Mouse (Mus musculus) hindbrain, postnatal 0 days (tissue): Measurements from ENCODE around the gene Prokr1. TPM values are rescaled to one million over a fixed set of nuclear protein-coding genes. Genes with fewer than 3 reads are reported as not detected.

Experiments used
- ATAC-seq: fragments of 200-750 bp; cut with Nextera tagmentation; 2 replicates; pipeline ENCODE4 v1.8.0; 2017; ENCODE audit warnings: mild to moderate bottlenecking, moderate TSS enrichment, moderate library complexity
- DNase-seq: peaks from one replicate; pipeline ENCODE4 v3.0.0-alpha.2; 2015; ENCODE audit warnings: low spot score
- H3K27ac ChIP-seq: fragments of 300-500 bp; sonication (generic); 2 replicates; pipeline ENCODE4 v1.5.1; 2014; ENCODE audit warnings: mild to moderate bottlenecking
- H3K27me3 ChIP-seq: fragments of 300-500 bp; sonication (generic); 2 replicates; pipeline ENCODE4 v1.6.1; 2014; ENCODE audit warnings: low read length, mixed read lengths; ENCODE audit not compliant: insufficient read depth
- H3K36me3 ChIP-seq: fragments of 300-500 bp; sonication (generic); 2 replicates; pipeline ENCODE4 v1.6.1; 2014; ENCODE audit warnings: low read length, mixed read lengths; ENCODE audit not compliant: insufficient read depth
- H3K4me1 ChIP-seq: fragments of 300-500 bp; sonication (generic); 2 replicates; pipeline ENCODE4 v1.6.1; 2014; ENCODE audit warnings: antibody characterized with exemption, low read length, mixed read lengths; ENCODE audit not compliant: insufficient read depth
- H3K4me2 ChIP-seq: fragments of 300-500 bp; sonication (generic); 2 replicates; pipeline ENCODE4 v1.6.1; 2014; ENCODE audit warnings: low read depth, mild to moderate bottlenecking, low read length, moderate library complexity, mixed read lengths
- H3K4me3 ChIP-seq: fragments of 300-500 bp; sonication (generic); 2 replicates; pipeline ENCODE4 v1.5.1; 2014; ENCODE audit warnings: low read length
- H3K9ac ChIP-seq: fragments of 300-500 bp; sonication (generic); replicated peaks from 2 replicates; pipeline ENCODE4 v1.6.1; 2014; ENCODE audit warnings: mild to moderate bottlenecking, low read length, moderate library complexity, mixed read lengths
- H3K9me3 ChIP-seq: fragments of 300-500 bp; sonication (generic); 2 replicates; pipeline ENCODE4 v1.6.1; 2016; ENCODE audit warnings: low read length, mixed read lengths
- CTCF ChIP-seq: IDR thresholded peaks from 2 replicates; pipeline ENCODE4 v1.5.1; 2016; ENCODE audit warnings: antibody characterized with exemption, control low read depth, low read depth
- WGBS: fragments of 180-500 bp; shearing (Covaris S2); extraction: QIAGEN DNeasy Blood & Tissue Kit; methylation state at CpG from one replicate; pipeline ENCODE4 v1.1.7; 2014; 5-methylcytosine and 5-hydroxymethylcytosine counted together
- polyA plus RNA-seq: library from polyadenylated mRNA; unstranded; fragments of >200 nt; fragmentation: Nextera tagmentation; extraction: Ambion mirVana; gene quantifications from 2 replicates; pipeline ENCODE4 v1.2.1, GENCODE M21; 2015
- total RNA-seq: library from RNA; depleted of rRNA; stranded (reverse); fragments of >200 nt; gene quantifications from 2 replicates; pipeline ENCODE4 v1.2.3, GENCODE M21; 2014

Prokr1 gene
- total and polyA plus RNA-seq, 2 experiments from 2014 or later = 1.0 to 4.5 TPM

DNA sequence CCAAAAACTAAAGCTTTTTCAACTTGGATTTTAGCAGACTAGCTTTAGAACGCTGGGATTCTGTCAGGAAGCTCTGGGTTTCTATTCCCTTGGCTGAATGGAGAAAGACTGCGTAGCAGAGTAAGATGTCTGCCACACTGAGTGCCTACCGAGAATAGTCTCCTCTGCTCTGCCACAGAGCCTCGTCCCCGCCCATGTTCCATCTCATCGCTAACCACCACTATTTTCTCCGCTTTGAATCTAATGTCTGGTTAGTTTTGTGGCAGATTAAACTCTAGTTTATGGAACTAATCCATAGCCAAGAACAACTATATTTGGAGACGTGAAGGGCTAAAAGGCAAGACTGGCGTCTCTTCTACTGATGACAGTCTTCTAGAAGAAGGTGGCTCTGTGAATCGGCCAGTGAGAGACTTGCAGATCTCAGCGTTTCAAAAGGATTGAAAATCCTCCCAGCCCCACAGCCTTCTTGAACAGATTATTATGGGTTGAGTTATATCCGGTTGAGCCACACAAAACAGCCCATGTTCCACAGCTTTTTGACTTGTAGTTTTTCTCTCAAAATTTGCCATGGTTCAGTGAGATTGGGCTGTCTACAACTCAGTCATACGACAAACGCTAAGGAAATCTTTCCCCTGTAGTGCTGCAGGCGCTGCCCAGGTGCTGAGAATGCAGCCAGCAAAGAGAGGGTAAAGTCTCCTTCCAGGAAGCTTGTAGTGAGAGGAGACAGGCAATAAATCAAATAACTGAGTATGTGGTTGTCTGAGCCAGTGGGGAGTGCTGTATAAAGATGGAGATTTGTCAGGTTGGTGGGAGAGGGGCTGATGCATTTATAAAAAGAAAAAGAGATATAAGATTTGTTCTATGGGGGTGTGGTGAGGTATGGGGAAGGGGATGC is 51.9 kb downstream of the Prokr1 start:
- TF ChIP-seq CTCF = no peak
- 75% methylated on average over 15 of the region's 15 CpGs for WGBS

DNA sequence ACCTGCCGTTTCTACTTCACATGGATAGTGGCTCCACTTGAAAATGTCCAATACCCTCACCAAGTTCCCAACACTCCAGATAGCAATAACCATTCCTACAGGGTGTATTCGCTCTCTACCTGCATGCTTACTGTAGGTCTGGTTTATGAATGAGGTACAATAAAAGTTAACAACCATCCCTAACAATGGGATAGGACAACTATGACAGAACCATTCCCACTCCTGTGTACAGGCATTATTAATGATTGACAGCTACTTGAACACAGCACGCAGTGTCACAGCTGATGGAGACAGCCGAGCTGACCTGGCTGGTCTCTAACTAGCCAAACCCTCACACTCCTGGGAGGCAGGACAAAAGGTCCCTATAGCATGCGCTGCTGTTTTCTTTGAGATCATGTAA is 52.9 kb downstream of the Prokr1 start:
- Histone ChIP-seq H3K36me3 (no peaks in the 10 kb centered on the region), H3K9ac (no peak overlapping the region), H3K4me3 (no peak overlapping the region), H3K27me3 (no peaks in the 10 kb centered on the region), H3K9me3 (no peaks in the 10 kb centered on the region), H3K4me1 (no peaks in the 10 kb centered on the region), H3K4me2 (no peak overlapping the region), H3K27ac (no peak overlapping the region)
- no peak for ATAC-seq
- WGBS = 75% methylated on average over 5 of the region's 5 CpGs
- DNase-seq = no peak
- TF ChIP-seq CTCF = no peak

More for the DNA sequence above, 51.9 kb downstream of the Prokr1 start:
- Histone ChIP-seq H3K9ac (no peak overlapping the region), H3K4me3 (no peak overlapping the region), H3K9me3 (no peaks in the 10 kb centered on the region), H3K27me3 (no peaks in the 10 kb centered on the region), H3K27ac (no peak overlapping the region), H3K4me1 (no peaks in the 10 kb centered on the region), H3K36me3 (no peaks in the 10 kb centered on the region), H3K4me2 (no peak overlapping the region)
- DNase-seq (no peak), ATAC-seq (no peak)

DNA sequence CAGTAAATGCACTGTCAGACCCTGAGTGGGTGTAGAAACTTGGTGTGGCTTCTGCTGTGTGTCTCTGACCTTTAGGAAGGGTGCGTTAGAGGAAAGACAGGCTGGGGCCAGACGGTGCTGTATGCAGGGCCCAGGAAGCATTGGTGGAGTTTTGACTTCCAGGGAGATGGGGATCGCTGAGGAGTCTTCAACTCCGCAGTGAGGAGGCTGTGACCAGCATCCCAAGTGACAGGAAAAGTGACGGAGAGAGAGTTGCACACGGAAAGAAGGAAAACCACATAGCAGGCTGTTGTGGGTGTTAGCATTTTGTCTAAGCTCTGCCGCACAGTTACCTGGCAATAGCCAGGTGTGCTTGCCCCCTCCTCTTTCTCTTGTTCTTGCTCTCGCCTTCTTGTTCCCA is 54.3 kb downstream of the Prokr1 start:
- no peak overlapping the region for H3K4me3 ChIP-seq
- no peaks in the 10 kb centered on the region for H3K36me3 ChIP-seq
- no peak for TF ChIP-seq CTCF
- no peak overlapping the region for H3K9ac ChIP-seq
- no peaks in the 10 kb centered on the region for H3K27me3 ChIP-seq
- ATAC-seq (no peak), DNase-seq (no peak)
- H3K4me1 ChIP-seq = no peaks in the 10 kb centered on the region
- no peaks in the 10 kb centered on the region for H3K9me3 ChIP-seq
- 66% methylated on average over 8 of the region's 8 CpGs for WGBS
- H3K27ac ChIP-seq = no peak overlapping the region
- H3K4me2 ChIP-seq = no peak overlapping the region

DNA sequence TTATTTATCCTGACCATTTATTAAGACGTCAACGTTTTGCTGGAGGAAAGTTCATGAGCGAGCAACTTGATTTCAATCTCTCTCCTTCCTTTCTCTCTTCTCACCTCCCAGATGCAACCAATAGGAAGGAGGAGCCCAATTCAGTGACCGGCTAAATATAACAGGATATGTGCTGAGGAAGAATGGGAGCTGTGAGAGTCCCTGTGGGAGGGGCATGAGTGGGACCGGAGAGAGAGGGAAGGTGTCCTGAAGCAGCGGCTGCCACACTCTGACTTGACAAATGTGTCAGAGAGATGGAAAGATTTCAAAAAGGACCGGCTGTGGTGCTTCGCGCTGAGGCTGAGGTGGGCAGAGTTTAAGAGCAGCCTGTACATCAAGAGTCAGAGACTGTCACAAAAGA is 54.9 kb downstream of the Prokr1 start:
- H3K27me3 ChIP-seq = no peaks in the 10 kb centered on the region
- DNase-seq = no peak

DNA sequence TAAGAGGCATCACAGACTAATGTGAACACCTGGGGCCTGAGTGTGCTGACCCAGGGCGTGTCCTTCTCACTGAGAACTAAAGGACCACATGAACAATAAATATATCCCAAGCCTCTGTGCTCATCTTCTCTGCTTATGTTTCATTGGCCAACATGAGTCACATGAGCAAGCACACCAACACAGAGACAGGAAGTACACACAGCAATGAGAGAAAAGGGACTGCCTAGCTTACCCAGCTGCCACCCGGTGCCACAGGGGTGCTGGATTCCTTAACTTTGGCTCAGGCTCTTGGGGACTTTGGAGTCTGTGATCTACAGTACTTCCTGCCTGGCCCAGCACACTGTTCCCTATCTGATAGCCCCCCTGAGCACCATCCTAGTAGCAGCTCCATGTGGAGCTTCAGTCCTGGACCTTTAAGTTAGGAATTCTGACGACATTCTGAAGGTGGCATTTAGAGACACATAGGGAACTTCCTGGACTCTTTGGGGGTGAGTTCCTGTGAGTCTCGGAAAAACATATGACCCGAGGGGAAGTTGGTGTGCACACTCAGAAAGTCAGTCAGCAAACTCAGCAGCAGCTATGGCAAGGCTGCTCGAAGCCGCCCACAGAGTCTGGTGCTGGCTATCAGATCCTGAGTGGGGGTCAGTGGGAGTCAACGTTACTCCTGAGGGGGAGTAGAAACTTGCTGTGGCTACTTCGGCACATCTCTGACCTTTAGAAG is 55.5 kb downstream of the Prokr1 start:
- H3K4me1 ChIP-seq = no peaks in the 10 kb centered on the region
- no peaks in the 10 kb centered on the region for H3K9me3 ChIP-seq
- no peak overlapping the region for H3K4me2 ChIP-seq
- H3K4me3 ChIP-seq = no peak overlapping the region
- H3K27me3 ChIP-seq = no peaks in the 10 kb centered on the region
- no peak overlapping the region for H3K27ac ChIP-seq
- ATAC-seq (no peak), DNase-seq (no peak)
- no peaks in the 10 kb centered on the region for H3K36me3 ChIP-seq
- no peak for TF ChIP-seq CTCF
- no peak overlapping the region for H3K9ac ChIP-seq
- WGBS = 86% methylated on average over 9 of the region's 9 CpGs

More for the DNA sequence above, 54.9 kb downstream of the Prokr1 start:
- no peaks in the 10 kb centered on the region for H3K36me3 ChIP-seq
- no peak for ATAC-seq
- H3K4me2 ChIP-seq = no peak overlapping the region
- no peak overlapping the region for H3K4me3 ChIP-seq
- H3K9ac ChIP-seq = no peak overlapping the region
- no peak for TF ChIP-seq CTCF
- no peak overlapping the region for H3K27ac ChIP-seq
- no peaks in the 10 kb centered on the region for H3K4me1 ChIP-seq
- no peaks in the 10 kb centered on the region for H3K9me3 ChIP-seq
- 60% methylated on average over 9 of the region's 9 CpGs for WGBS

DNA sequence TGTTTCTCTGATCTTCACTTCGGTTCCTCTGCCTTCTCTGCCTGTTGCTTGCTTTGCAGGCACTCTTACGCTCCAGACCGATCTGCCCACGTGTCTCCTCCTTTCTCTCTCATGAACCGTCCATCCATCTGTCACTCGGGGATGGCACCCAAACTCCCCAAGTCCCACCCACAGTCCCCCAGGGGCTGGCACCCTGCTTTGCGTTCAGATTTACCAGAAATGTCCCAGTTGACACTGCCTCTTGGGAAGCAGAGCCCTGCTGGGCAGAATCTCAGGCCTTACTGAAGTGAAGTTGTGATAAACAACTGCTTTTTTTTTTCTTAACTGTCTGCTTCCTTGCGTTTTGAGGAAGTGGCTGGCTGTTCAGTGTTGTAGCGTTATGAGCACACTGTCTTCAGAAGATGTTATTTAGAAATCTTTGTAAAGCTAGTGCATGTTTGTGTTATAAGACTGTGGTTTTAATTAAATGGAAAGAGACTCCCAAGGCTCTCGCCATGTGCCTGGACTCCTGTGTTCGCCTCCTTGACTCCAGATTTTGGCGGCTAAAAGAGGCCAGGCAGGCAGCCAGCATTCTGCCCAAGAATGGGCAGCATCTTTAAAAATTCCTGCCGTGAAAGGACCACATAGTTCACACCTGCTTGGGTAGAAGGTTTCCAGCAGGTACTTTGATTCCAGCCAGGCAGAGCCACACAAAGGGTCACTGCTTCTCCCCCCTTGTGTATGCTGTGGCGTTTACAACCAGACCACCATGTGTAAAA is 57.4 kb downstream of the Prokr1 start, which contains the start of gene Arhgap25:
Gene Arhgap25, minus strand, starts transcription at position 307 of the 758 bp plus-strand sequence.
- Histone ChIP-seq H3K36me3 (no peaks in the 10 kb centered on the region), H3K27ac (no peak within 1 kb of the TSS), H3K9me3 (no peaks in the 10 kb centered on the region), H3K4me1 (no peaks in the 10 kb centered on the region), H3K4me3 (no peak within 1 kb of the TSS), H3K9ac (no peak within 1 kb of the TSS), H3K4me2 (no peak within 1 kb of the TSS), H3K27me3 (no peaks in the 10 kb centered on the region)
- ATAC-seq = no peak
- no peak for TF ChIP-seq CTCF
- DNase-seq = peak; percentile 16
- 47% methylated on average over 14 of the region's 14 CpGs for WGBS
